Mouse (Mus musculus) spleen, adult 2 months (tissue): ENCODE data around the gene Rnf167. TPM values are rescaled to one million over a fixed set of nuclear protein-coding genes. Genes with fewer than 3 reads are reported as not detected.

Experiments
- DNase-seq, 2 experiments: peaks; one replicate each; pipeline versions ENCODE4 v3.0.0 to v3.0.0-alpha.2; 2012 to 2021; ENCODE audit warnings: low spot score in 2 of 2, low read depth in 1 of 2
- H3K27ac ChIP-seq: fragments of 200-500 bp; 2 replicates; pipeline ENCODE4 v1.5.1; 2012; ENCODE audit warnings: low read length, inconsistent platforms; ENCODE audit not compliant: insufficient read depth
- H3K27me3 ChIP-seq: fragments of 200-500 bp; 2 replicates; pipeline ENCODE4 v1.6.1; 2012; ENCODE audit warnings: mild to moderate bottlenecking, moderate library complexity, low read length, inconsistent platforms; ENCODE audit not compliant: control insufficient read depth, insufficient read depth
- H3K36me3 ChIP-seq: fragments of 200-500 bp; 2 replicates; pipeline ENCODE4 v1.6.1; 2012; ENCODE audit warnings: mild to moderate bottlenecking, low read length, inconsistent platforms; ENCODE audit not compliant: control insufficient read depth, insufficient read depth
- H3K4me1 ChIP-seq: fragments of 200-500 bp; 2 replicates; pipeline ENCODE4 v1.6.1; 2011; ENCODE audit warnings: inconsistent platforms; ENCODE audit not compliant: control insufficient read depth, insufficient read depth, insufficient read length
- H3K4me3 ChIP-seq: fragments of 200-500 bp; 2 replicates; pipeline ENCODE4 v1.5.1; 2011; ENCODE audit warnings: mild to moderate bottlenecking, inconsistent platforms; ENCODE audit not compliant: insufficient read depth, insufficient read length; ENCODE audit errors: extremely low read depth
- CTCF ChIP-seq: fragments of 200-500 bp; IDR thresholded peaks from 2 replicates; pipeline ENCODE4 v1.5.1; 2011; ENCODE audit warnings: mild to moderate bottlenecking, inconsistent platforms; ENCODE audit not compliant: insufficient read depth, insufficient read length, insufficient replicate concordance; ENCODE audit errors: extremely low read depth
- POLR2A ChIP-seq: fragments of 200-500 bp; IDR thresholded peaks from 2 replicates; pipeline ENCODE4 v1.6.1; 2011; ENCODE audit warnings: low read depth, low read length, inconsistent platforms
- WGBS: fragments of 180-500 bp; shearing (Covaris S2); methylation state at CpG from one replicate; pipeline ENCODE4 v1.1.7; 2018; 5-methylcytosine and 5-hydroxymethylcytosine counted together
- polyA plus RNA-seq: library from polyadenylated mRNA; depleted of rRNA; stranded (reverse); fragments of >200 nt; gene quantifications from 2 replicates; pipeline ENCODE4 v1.2.3, GENCODE M21; 2012

Gene Rnf167
- polyA plus RNA-seq, 1 experiment: 137 TPM

DNA sequence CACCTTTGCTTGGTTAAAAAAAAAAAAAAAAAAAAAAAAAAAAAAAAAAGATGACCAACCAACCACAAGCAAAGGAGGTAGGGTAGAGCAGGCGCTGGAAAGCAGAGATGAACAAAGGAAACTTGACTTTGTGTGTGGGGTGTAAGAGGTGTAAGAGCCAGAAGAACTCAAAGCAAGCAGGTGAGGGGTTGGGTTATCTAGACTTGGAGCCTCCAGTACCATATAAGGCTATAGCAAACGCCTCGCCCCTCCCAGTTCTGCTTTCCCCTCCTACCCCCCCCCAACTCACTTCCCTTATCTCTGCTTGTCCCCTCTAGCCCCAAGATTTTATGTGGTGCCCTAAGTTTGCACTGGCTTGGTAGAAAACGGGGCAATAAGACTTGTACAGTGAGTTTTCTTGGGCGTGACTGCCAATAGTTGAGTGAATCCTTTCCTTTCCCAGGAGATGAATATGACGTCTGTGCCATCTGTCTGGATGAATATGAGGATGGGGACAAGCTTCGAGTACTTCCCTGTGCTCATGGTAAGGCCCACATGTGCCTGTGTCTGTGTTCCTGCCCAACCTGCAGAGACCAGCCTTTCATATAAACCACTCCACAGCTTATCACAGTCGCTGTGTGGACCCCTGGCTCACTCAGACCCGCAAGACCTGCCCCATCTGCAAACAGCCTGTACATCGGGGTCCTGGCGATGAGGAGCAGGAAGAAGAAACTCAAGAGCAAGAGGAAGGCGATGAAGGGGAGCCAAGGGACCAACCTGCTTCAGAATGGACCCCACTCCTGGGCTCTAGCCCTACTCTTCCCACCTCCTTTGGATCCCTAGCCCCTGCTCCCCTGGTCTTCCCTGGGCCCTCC, 3.5 kb downstream of the Rnf167 start:
- TF ChIP-seq CTCF (no peak), POLR2A (no peak)
- 25% methylated on average over 12 of the region's 12 CpGs for WGBS
- peak; percentile 50 to 83 for DNase-seq
- Histone ChIP-seq H3K4me1 (peaks cover 20% of the 10 kb centered on the region; the same call in 1 of the 2 replicates), H3K4me3 (peak overlapping the region; percentile 45), H3K27me3 (no peaks in the 10 kb centered on the region), H3K36me3 (peaks cover 44% of the 10 kb centered on the region), H3K27ac (peak overlapping the region; percentile 92)

DNA sequence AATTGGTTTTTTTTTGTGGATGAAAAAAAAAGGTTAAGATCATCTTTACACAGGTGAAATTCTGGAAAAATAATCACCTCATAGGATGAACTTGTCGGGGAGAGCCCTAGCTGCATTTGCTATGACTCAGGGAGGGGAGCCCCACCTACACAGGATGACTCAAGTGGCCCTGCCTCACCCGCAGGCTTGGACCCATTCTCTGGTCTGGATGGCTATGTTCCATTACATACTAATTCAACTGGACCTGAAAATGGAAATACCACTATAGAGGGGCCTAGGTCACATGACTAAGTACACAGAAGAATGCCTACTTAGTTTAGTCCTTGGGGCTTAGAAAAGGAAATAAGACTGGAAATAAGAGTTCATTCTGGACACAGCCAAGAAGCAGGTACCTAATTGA, 4.4 kb downstream of the Rnf167 start:
- no peak for DNase-seq

DNA sequence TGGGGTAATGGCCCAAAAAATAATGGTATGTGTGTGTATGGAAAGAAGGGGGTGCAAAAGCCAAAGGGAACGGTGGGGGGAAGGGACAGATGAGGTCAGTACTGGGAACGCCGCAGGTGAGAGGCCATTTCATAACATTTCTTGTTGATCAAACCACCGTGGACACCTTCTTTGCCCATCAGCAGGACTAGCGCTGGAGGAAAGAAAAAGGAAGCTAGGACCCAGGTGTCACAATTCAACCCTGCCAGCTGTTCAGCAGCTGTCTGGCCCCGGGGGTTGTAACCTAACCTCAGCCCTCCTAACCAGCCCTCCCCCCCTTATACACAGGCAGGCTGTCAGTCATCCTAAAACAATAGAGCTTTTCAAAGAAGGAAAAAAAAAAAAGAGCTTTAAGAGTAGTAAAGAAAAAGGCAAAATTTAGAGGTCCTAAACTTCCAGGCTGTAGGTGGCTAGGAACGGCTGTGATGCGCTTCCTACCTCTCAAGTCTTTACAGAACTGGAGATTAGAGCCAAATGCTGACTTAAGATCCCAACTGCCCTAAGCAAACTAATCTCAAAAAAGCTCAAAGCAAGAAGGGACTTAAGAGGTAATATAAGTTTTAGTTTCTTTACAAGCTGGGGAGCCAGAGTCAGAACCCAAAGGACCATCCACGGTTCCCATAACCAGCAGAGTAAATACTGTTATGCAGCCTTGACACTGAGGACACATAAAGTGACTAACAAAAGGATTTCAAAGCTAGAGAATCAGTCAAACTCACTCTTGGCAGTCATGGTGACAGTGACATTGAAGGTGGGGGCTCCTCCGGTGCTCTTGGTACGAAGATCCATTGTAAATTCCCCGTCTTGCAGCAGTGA, 5.2 kb downstream of the Rnf167 start:
- no peak for TF ChIP-seq CTCF
- no peak for TF ChIP-seq POLR2A
- Histone ChIP-seq H3K4me1 (peaks cover 26% of the 10 kb centered on the region; the same call in 1 of the 2 replicates), H3K27me3 (no peaks in the 10 kb centered on the region), H3K36me3 (peaks cover 44% of the 10 kb centered on the region), H3K27ac (peak overlapping the region; percentile 100), H3K4me3 (peak overlapping the region; percentile 99)
- WGBS: 20% methylated on average over 12 of the region's 12 CpGs
- DNase-seq: no peak

More for the DNA sequence above, 4.4 kb downstream of the Rnf167 start:
- H3K27me3 ChIP-seq: no peaks in the 10 kb centered on the region
- 15% methylated on average over 2 of the region's 2 CpGs for WGBS
- peak overlapping the region; percentile 34; the same call in 1 of the 2 replicates for H3K4me3 ChIP-seq
- no peak; the same call in 1 of the 2 replicates for TF ChIP-seq POLR2A
- TF ChIP-seq CTCF: no peak
- H3K4me1 ChIP-seq: peaks cover 19% of the 10 kb centered on the region; the same call in 1 of the 2 replicates
- peaks cover 44% of the 10 kb centered on the region for H3K36me3 ChIP-seq
- peak overlapping the region; percentile 92 for H3K27ac ChIP-seq

DNA sequence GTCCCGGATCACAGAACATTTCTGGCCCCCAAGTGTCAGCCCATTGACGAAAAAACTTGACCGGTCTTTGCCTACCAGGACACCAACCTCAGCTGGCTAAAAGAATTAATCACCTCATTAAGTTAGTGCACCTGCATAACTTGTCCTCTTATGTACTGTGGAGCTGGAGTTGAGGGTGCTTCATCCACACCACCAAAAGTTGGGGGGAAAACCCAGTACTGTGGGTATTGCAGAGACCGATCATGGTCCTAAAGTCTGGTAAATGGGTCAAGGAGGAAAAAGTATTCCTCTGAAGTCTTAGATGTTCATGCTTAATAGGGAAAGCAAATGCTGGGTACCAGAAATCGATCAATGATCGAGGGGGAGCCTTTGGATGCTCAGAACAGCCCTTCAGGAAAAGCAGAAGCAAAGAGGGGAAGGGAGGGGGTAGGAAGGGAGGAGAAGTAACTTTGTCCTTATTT, 5.9 kb downstream of the Rnf167 start:
- peaks cover 44% of the 10 kb centered on the region for H3K36me3 ChIP-seq
- WGBS: 9% methylated on average over 6 of the region's 6 CpGs
- DNase-seq: no peak
- peaks cover 32% of the 10 kb centered on the region; the same call in 1 of the 2 replicates for H3K4me1 ChIP-seq
- H3K4me3 ChIP-seq: peak overlapping the region; percentile 99
- no peak for TF ChIP-seq POLR2A
- TF ChIP-seq CTCF: no peak
- H3K27ac ChIP-seq: peak overlapping the region; percentile 100
- H3K27me3 ChIP-seq: no peaks in the 10 kb centered on the region

DNA sequence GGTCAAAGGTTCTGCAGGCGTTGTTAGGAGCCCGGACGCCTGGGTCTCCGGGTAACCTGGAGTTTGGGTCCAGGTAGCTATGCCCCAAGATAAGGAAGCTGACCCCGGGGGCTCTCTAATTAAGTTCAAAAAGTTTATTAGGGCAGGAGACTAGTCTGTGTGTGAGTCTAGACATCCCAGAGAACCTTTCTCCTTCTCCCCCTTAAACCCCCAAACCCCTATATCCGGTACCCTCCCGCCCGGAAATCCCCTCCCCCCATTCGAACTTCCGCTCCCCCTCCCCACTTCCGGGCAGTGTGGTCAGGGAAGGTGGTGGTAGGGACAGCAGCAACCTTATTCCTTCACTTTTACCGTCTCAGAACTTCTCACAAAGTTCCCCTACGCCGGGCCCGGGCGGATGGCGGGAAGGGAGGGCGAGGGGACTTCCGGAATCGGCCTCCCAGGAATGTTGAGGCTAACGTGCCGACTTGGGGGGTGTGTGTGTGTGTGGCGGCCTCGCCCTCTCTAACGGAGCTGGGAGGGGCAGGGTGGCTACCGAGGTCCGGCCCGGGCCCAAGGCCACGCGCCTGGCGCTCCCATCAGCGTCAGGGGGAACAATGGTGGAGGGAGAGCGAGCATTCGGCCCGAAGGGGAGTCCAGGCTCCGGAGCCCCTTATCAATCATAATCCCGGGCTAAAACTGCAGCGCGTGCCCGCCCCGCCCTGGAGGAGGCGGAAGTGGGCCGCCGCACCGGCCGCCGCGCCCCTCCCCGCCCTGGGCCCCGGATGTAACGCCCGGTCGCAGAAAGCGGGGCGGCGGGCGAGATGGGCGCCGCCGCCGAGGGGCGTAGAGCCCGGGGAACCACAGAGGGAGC, 6.5 kb downstream of the Rnf167 start:
- Histone ChIP-seq H3K27me3 (no peaks in the 10 kb centered on the region), H3K36me3 (peaks cover 44% of the 10 kb centered on the region), H3K4me1 (peaks cover 37% of the 10 kb centered on the region; the same call in 1 of the 2 replicates), H3K27ac (peak overlapping the region; percentile 100), H3K4me3 (peak overlapping the region; percentile 99)
- WGBS: under 1% methylated on average over 39 of the region's 63 CpGs
- peak; percentile 46 to 80 for DNase-seq
- 0 out of 2 replicates have a peak, but pooled peaks have one; percentile 1 for TF ChIP-seq CTCF
- TF ChIP-seq POLR2A: peak; percentile 80
